25 mouse cellular contexts compared by ENCODE assay signal in genomic region chr1:85856266-85856665, GRCm38 (mm10).
"Had no signal": no experiment of that assay in that cellular context is flagged by ENCODE, and none has a peak within 500 bp of the region (broad histone marks: within the 10 kb centered on the region; RNA-seq: fewer than 3 reads in every experiment).

No protein-coding gene starts in this region.

- H3K4me1 ChIP-seq: embryonic facial prominence, embryonic 13.5 days; embryonic facial prominence, embryonic 15.5 days; forebrain, embryonic 10.5 days; forebrain, embryonic 12.5 days; forebrain, embryonic 13.5 days; forebrain, embryonic 15.5 days had no signal

- H3K27me3 ChIP-seq: embryonic facial prominence, embryonic 12.5 days; embryonic facial prominence, embryonic 13.5 days; embryonic facial prominence, embryonic 15.5 days; forebrain, embryonic 12.5 days; forebrain, embryonic 13.5 days; forebrain, embryonic 15.5 days had no signal

- H3K4me3 ChIP-seq: embryonic facial prominence, embryonic 10.5 days; embryonic facial prominence, embryonic 12.5 days; embryonic facial prominence, embryonic 13.5 days; embryonic facial prominence, embryonic 15.5 days; erythroblast, embryonic 14.5 days; forebrain, embryonic 10.5 days; forebrain, embryonic 12.5 days; forebrain, embryonic 13.5 days; forebrain, embryonic 15.5 days; gastrocnemius, adult 2 months; heart, embryonic 10.5 days had no signal

- H3K9ac ChIP-seq: embryonic facial prominence, embryonic 12.5 days; embryonic facial prominence, embryonic 13.5 days; embryonic facial prominence, embryonic 15.5 days; forebrain, embryonic 12.5 days; forebrain, embryonic 13.5 days; forebrain, embryonic 15.5 days; forebrain, postnatal 0 days had no signal

- DNase-seq: cerebellum, adult 8-10 months; cerebellum, adult 9-10 months; cerebellum, adult 9-11 months; cerebellum, postnatal 10 days; cerebellum, postnatal 14 days; cerebellum, postnatal 25 days; cerebellum, postnatal 36 days; embryo, embryonic 11 days; forebrain, postnatal 0 days; gastrocnemius, adult 2 months; gastrocnemius, postnatal 10 days; gastrocnemius, postnatal 14 days; gastrocnemius, postnatal 25 days; gastrocnemius, postnatal 36 days; heart, adult 18-20 months had no signal

- H3K9me3 ChIP-seq: embryonic facial prominence, embryonic 15.5 days; forebrain, embryonic 12.5 days; forebrain, embryonic 13.5 days; forebrain, embryonic 15.5 days had no signal

- H3K27ac ChIP-seq: embryonic facial prominence, embryonic 10.5 days; embryonic facial prominence, embryonic 12.5 days; embryonic facial prominence, embryonic 13.5 days; embryonic facial prominence, embryonic 15.5 days; forebrain, embryonic 10.5 days; forebrain, embryonic 12.5 days; forebrain, embryonic 13.5 days; forebrain, embryonic 15.5 days; gastrocnemius, adult 2 months; heart, embryonic 10.5 days had no signal
